Mouse (Mus musculus) small intestine, adult 2 months (tissue): ENCODE measurements around the gene Cers6.

Experiments used
- CTCF ChIP-seq: fragments of 200-500 bp; IDR thresholded peaks from 2 replicates; pipeline ENCODE4 v1.5.1; 2012; ENCODE audit warnings: low read depth, mild to moderate bottlenecking, control low read depth, inconsistent platforms, low read length, moderate library complexity, mixed read lengths; ENCODE audit not compliant: insufficient replicate concordance, insufficient read length; ENCODE audit errors: extremely low read depth
- POLR2A ChIP-seq: fragments of 200-500 bp; IDR thresholded peaks from 2 replicates; pipeline ENCODE4 v1.6.1; 2012; ENCODE audit warnings: low read depth, mild to moderate bottlenecking, control low read depth, inconsistent platforms, low read length, moderate library complexity

DNA sequence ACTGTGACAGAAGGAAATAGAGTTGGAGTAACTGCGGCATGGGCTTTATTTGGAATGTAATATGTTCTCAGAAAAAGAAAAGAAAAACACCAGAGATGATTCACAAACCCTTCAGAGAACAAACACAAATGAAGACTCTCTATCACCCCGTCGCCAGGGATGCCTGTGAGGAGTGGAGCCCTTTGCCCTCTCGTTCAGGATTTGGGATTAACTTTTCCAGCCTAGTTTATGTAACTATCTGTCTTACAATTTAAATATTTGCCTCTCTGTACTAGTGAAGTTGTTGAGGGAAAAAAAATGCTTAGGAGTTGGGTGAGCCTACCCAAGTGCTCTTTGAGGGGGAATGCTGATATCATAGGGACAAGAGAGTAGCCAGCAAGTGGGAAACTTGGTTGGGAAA is 71.4 kb downstream of the Cers6 start:
- TF ChIP-seq POLR2A (no peak), CTCF (no peak)
